Mouse (Mus musculus) activated CD4-positive, CD25-positive, alpha-beta regulatory T cell, adult 4 months (primary cell): ENCODE measurements at regions not wholly inside any gene's neighbourhood (a gene's known extent, or its start where the extent isn't known, plus 50 kb on each side); places are given as distances from the start of the nearest gene placed in this dataset.
"Not testable (repeated sequence)": the region's sequence is repeated elsewhere in the genome, so short reads cannot be mapped to it uniquely, and the experiment has no call there.

Source experiments
- ATAC-seq: one replicate; pipeline ENCODE4 v1.8.0; 2017

GRCm38 (mm10) chr2:181930037-181930436 is 60.9 kb upstream of the Gm14496 start:
- ATAC-seq = peak; percentile 26

GRCm38 (mm10) chr2:181930538-181930937 is 60.4 kb upstream of the Gm14496 start:
- ATAC-seq = not testable (repeated sequence)

GRCm38 (mm10) chr2:181931077-181931815 is 59.7 kb upstream of the Gm14496 start:
- ATAC-seq = peak; percentile 60

GRCm38 (mm10) chr2:181931918-181932605 is 58.9 kb upstream of the Gm14496 start:
- no peak for ATAC-seq
